Mouse (Mus musculus): Measurements from ENCODE around the gene Tmem39b. TPM values are rescaled to one million over a fixed set of nuclear protein-coding genes. Genes with fewer than 3 reads are reported as not detected.
"Not testable (repeated sequence)": the region's sequence is repeated elsewhere in the genome, so short reads cannot be mapped to it uniquely, and the experiment has no call there.

Tmem39b gene
- polyA plus RNA-seq, 1 experiment from 2014 or later, result 16.0 TPM

GRCm38 (mm10) chr4:129709486-129710129 is 13.0 kb upstream of the Tmem39b start:
- peaks cover 100% of the 10 kb centered on the region for H3K36me3 ChIP-seq
- H3K27ac ChIP-seq, result no peak overlapping the region
- H3K4me3 ChIP-seq, result no peak overlapping the region
- H3K9me3 ChIP-seq (replicated peaks), result no peaks in the 10 kb centered on the region
- H3K27me3 ChIP-seq (ENCODE audit: low read depth, poor library complexity, severe bottlenecking), result no peaks in the 10 kb centered on the region
- DNase-seq (ENCODE audit: low spot score), result no peak
- WGBS, result 93% methylated on average over 8 of the region's 8 CpGs
- no peaks in the 10 kb centered on the region for H3K4me1 ChIP-seq

GRCm38 (mm10) chr4:129706750-129707149 is 10.1 kb upstream of the Tmem39b start:
- 89% methylated on average over 3 of the region's 3 CpGs for WGBS
- Histone ChIP-seq H3K27ac (no peak overlapping the region), H3K9me3 (replicated peaks) (no peaks in the 10 kb centered on the region), H3K4me3 (no peak overlapping the region), H3K36me3 (peaks cover 100% of the 10 kb centered on the region), H3K4me1 (peaks cover 4% of the 10 kb centered on the region; the same call in 1 of the 2 replicates), H3K27me3 (ENCODE audit: low read depth, poor library complexity, severe bottlenecking) (no peaks in the 10 kb centered on the region)
- DNase-seq (ENCODE audit: low spot score), result no peak

- no peaks in the 10 kb centered on the region for H3K9me3 ChIP-seq (replicated peaks)
- peaks cover 69% of the 10 kb centered on the region for H3K36me3 ChIP-seq
- H3K27me3 ChIP-seq (ENCODE audit: low read depth, poor library complexity, severe bottlenecking), result no peaks in the 10 kb centered on the region
- 62% methylated on average over 11 of the region's 11 CpGs for WGBS
- H3K4me1 ChIP-seq, result peaks cover 4% of the 10 kb centered on the region; the same call in 1 of the 2 replicates
- no peak overlapping the region for H3K4me3 ChIP-seq
- peak overlapping the region; percentile 58; the same call in 1 of the 2 replicates for H3K27ac ChIP-seq
- DNase-seq (ENCODE audit: low spot score), result no peak
These were observed 5.8 kb upstream of the Tmem39b start for GRCm38 (mm10) chr4:129702454-129702853.

GRCm38 (mm10) chr4:129701503-129702377 is 5.1 kb upstream of the Tmem39b start:
- Histone ChIP-seq H3K4me1 (peaks cover 4% of the 10 kb centered on the region; the same call in 1 of the 2 replicates), H3K36me3 (peaks cover 62% of the 10 kb centered on the region), H3K4me3 (no peak overlapping the region), H3K27ac (peak overlapping the region; percentile 58), H3K27me3 (ENCODE audit: low read depth, poor library complexity, severe bottlenecking) (no peaks in the 10 kb centered on the region), H3K9me3 (replicated peaks) (no peaks in the 10 kb centered on the region)
- DNase-seq (ENCODE audit: low spot score), result peak; percentile 86
- 68% methylated on average over 17 of the region's 17 CpGs for WGBS

- not testable (repeated sequence) for H3K27ac ChIP-seq; H3K4me1 ChIP-seq; DNase-seq (ENCODE audit: low spot score); H3K9me3 ChIP-seq (replicated peaks); H3K27me3 ChIP-seq (ENCODE audit: low read depth, poor library complexity, severe bottlenecking); H3K4me3 ChIP-seq
- peaks cover 51% of the 10 kb centered on the region for H3K36me3 ChIP-seq
- 89% methylated on average over 6 of the region's 6 CpGs for WGBS
These were observed 4.0 kb upstream of the Tmem39b start for GRCm38 (mm10) chr4:129700661-129701060.

GRCm38 (mm10) chr4:129700216-129700615 is 3.6 kb upstream of the Tmem39b start:
- peaks cover 13% of the 10 kb centered on the region for H3K4me1 ChIP-seq
- DNase-seq (ENCODE audit: low spot score), result no peak
- WGBS, result 90% methylated on average over 1 of the region's 1 CpGs
- no peaks in the 10 kb centered on the region for H3K27me3 ChIP-seq (ENCODE audit: low read depth, poor library complexity, severe bottlenecking)
- H3K36me3 ChIP-seq, result peaks cover 47% of the 10 kb centered on the region
- H3K9me3 ChIP-seq (replicated peaks), result no peaks in the 10 kb centered on the region
- H3K4me3 ChIP-seq, result no peak overlapping the region
- H3K27ac ChIP-seq, result no peak overlapping the region

GRCm38 (mm10) chr4:129697191-129697590 is 553 bp upstream of the Tmem39b start:
- WGBS, result 84% methylated on average over 7 of the region's 7 CpGs
- no peak for DNase-seq (ENCODE audit: low spot score)
- Histone ChIP-seq H3K9me3 (replicated peaks) (no peaks in the 10 kb centered on the region), H3K4me1 (peaks cover 9% of the 10 kb centered on the region), H3K36me3 (peaks cover 39% of the 10 kb centered on the region), H3K4me3 (peak overlapping the region; percentile 86), H3K27me3 (ENCODE audit: low read depth, poor library complexity, severe bottlenecking) (no peaks in the 10 kb centered on the region), H3K27ac (peak overlapping the region; percentile 97)

- Histone ChIP-seq H3K9me3 (replicated peaks) (no peaks in the 10 kb centered on the region), H3K27ac (peak overlapping the region; percentile 97), H3K36me3 (peaks cover 39% of the 10 kb centered on the region), H3K27me3 (ENCODE audit: low read depth, poor library complexity, severe bottlenecking) (no peaks in the 10 kb centered on the region), H3K4me1 (peaks cover 9% of the 10 kb centered on the region), H3K4me3 (peak overlapping the region; percentile 86)
- WGBS, result 31% methylated on average over 6 of the region's 6 CpGs
- no peak for DNase-seq (ENCODE audit: low spot score)
These were observed 852 bp downstream of the Tmem39b start for GRCm38 (mm10) chr4:129695815-129696157.

- H3K27ac ChIP-seq, result no peak overlapping the region
- H3K4me3 ChIP-seq, result no peak overlapping the region
- H3K36me3 ChIP-seq, result peaks cover 95% of the 10 kb centered on the region
- no peaks in the 10 kb centered on the region for H3K27me3 ChIP-seq (ENCODE audit: low read depth, poor library complexity, severe bottlenecking)
- H3K4me1 ChIP-seq, result no peaks in the 10 kb centered on the region
- H3K9me3 ChIP-seq (replicated peaks), result no peaks in the 10 kb centered on the region
- WGBS, result 94% methylated on average over 6 of the region's 6 CpGs
- no peak for DNase-seq (ENCODE audit: low spot score)
These were observed 12.1 kb downstream of the Tmem39b start for GRCm38 (mm10) chr4:129684531-129684930.

- Histone ChIP-seq H3K27ac (no peak overlapping the region), H3K9me3 (replicated peaks) (no peaks in the 10 kb centered on the region), H3K27me3 (ENCODE audit: low read depth, poor library complexity, severe bottlenecking) (no peaks in the 10 kb centered on the region), H3K4me3 (no peak overlapping the region), H3K4me1 (no peaks in the 10 kb centered on the region), H3K36me3 (peaks cover 93% of the 10 kb centered on the region)
- 91% methylated on average over 11 of the region's 11 CpGs for WGBS
- DNase-seq (ENCODE audit: low spot score), result no peak
These were observed 12.6 kb downstream of the Tmem39b start for GRCm38 (mm10) chr4:129683901-129684493.

- Histone ChIP-seq H3K27me3 (ENCODE audit: low read depth, poor library complexity, severe bottlenecking) (no peaks in the 10 kb centered on the region), H3K27ac (no peak overlapping the region), H3K9me3 (replicated peaks) (no peaks in the 10 kb centered on the region), H3K4me3 (no peak overlapping the region), H3K36me3 (peaks cover 95% of the 10 kb centered on the region), H3K4me1 (no peaks in the 10 kb centered on the region)
- DNase-seq (ENCODE audit: low spot score), result no peak
- 95% methylated on average over 11 of the region's 11 CpGs for WGBS
These were observed 14.8 kb downstream of the Tmem39b start for GRCm38 (mm10) chr4:129681837-129682236.

- peaks cover 41% of the 10 kb centered on the region for H3K36me3 ChIP-seq
- WGBS, result 10% methylated on average over 10 of the region's 10 CpGs
- peaks cover 22% of the 10 kb centered on the region for H3K4me1 ChIP-seq
- H3K27me3 ChIP-seq (ENCODE audit: low read depth, poor library complexity, severe bottlenecking), result no peaks in the 10 kb centered on the region
- DNase-seq (ENCODE audit: low spot score), result no peak
- no peaks in the 10 kb centered on the region for H3K9me3 ChIP-seq (replicated peaks)
- peak overlapping the region; percentile 100 for H3K4me3 ChIP-seq
- peak overlapping the region; percentile 94 for H3K27ac ChIP-seq
These were observed 23.7 kb downstream of the Tmem39b start for GRCm38 (mm10) chr4:129672878-129673449.
